Mouse (Mus musculus) limb, embryonic 13.5 days (tissue): Measurements from ENCODE around the gene 1700015F17Rik. TPM values are rescaled to one million over a fixed set of nuclear protein-coding genes. Genes with fewer than 3 reads are reported as not detected.

Experiments used
- ATAC-seq: fragments of 200-750 bp; cut with Nextera tagmentation; 2 replicates; pipeline ENCODE4 v1.8.0; 2017; ENCODE audit warnings: low read depth, moderate number of reproducible peaks, moderate TSS enrichment; ENCODE audit not compliant: low FRiP score
- H3K27ac ChIP-seq: fragments of 300-500 bp; sonication (generic); 2 replicates; pipeline ENCODE4 v1.5.1; 2015; ENCODE audit warnings: inconsistent platforms, mild to moderate bottlenecking, moderate library complexity
- H3K27me3 ChIP-seq: fragments of 300-500 bp; sonication (generic); 2 replicates; pipeline ENCODE4 v1.6.1; 2015; ENCODE audit warnings: mild to moderate bottlenecking, inconsistent platforms
- H3K36me3 ChIP-seq: fragments of 300-500 bp; sonication (generic); 2 replicates; pipeline ENCODE4 v1.6.1; 2015; ENCODE audit warnings: inconsistent platforms, mild to moderate bottlenecking, moderate library complexity
- H3K4me1 ChIP-seq: fragments of 300-500 bp; sonication (generic); 2 replicates; pipeline ENCODE4 v1.6.1; 2015; ENCODE audit warnings: inconsistent platforms
- H3K4me2 ChIP-seq: fragments of 300-500 bp; sonication (generic); replicated peaks from 2 replicates; pipeline ENCODE4 v1.6.1; 2015; ENCODE audit warnings: inconsistent platforms, mild to moderate bottlenecking, moderate library complexity
- H3K4me3 ChIP-seq: fragments of 300-500 bp; sonication (generic); 2 replicates; pipeline ENCODE4 v1.5.1; 2015; ENCODE audit warnings: moderate library complexity, mild to moderate bottlenecking, inconsistent platforms
- H3K9ac ChIP-seq: fragments of 300-500 bp; sonication (generic); 2 replicates; pipeline ENCODE4 v1.6.1; 2015; ENCODE audit warnings: mild to moderate bottlenecking, inconsistent platforms
- H3K9me3 ChIP-seq: fragments of 300-500 bp; sonication (generic); 2 replicates; pipeline ENCODE4 v1.6.1; 2016; ENCODE audit warnings: inconsistent platforms
- WGBS: fragments of 180-500 bp; shearing (Covaris S2); methylation state at CpG from one replicate; pipeline ENCODE4 v1.1.7; 2015; 5-methylcytosine and 5-hydroxymethylcytosine counted together
- polyA plus RNA-seq: library from polyadenylated mRNA; unstranded; fragments of >200 nt; fragmentation: Nextera tagmentation; extraction: Ambion mirVana; gene quantifications from 2 replicates; pipeline ENCODE4 v1.2.1, GENCODE M21; 2015

The 1700015F17Rik gene
- not detected in 2 replicates for polyA plus RNA-seq

DNA sequence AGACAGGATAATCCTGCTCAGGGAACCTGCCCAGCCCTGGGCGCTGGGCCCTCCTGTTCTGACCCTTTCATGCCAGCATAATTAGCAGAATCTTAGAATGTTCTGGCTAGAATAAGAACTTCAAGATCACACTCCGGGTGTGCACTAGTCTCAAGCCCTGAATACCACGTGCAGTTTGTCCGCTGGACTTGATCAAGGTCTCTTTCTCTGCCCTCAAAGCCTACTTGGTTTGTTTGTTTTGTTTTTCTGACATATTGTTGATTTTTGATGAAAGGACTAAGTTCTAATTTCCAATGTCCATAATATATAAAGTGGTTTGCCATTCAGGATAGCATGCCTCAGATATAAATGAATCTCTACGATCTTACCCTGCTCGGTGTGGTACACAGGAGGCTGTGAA, at the start of gene 1700015F17Rik:
1700015F17Rik (minus strand) TSS at position 101 of the 400 bp plus-strand sequence.
- Histone ChIP-seq H3K4me1 (no peaks in the 10 kb centered on the region), H3K27me3 (no peaks in the 10 kb centered on the region), H3K4me3 (no peak within 1 kb of the TSS), H3K36me3 (no peaks in the 10 kb centered on the region), H3K9me3 (no peaks in the 10 kb centered on the region), H3K9ac (no peak within 1 kb of the TSS), H3K4me2 (no peak within 1 kb of the TSS), H3K27ac (no peak within 1 kb of the TSS)
- 91% methylated on average over 6 of the region's 6 CpGs for WGBS
- no peak for ATAC-seq

DNA sequence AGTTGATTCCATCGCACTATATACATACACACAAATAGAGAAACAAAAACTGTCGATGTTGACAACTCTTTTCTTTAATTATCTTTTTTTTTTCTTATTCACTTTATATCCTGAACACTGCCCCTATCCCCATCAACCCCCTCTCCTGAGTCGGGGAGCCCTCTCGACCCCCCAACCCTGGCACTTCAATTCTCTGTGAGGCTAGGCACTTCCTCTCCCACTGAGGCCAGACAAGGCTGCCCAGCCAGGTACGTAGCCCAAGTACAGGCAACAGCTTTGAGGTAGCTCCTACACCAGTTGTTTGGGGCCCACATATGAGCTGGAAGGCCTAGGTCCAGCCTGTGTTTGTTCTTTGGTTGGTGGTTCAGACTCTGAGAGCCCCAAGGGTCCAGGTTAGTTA, 36.5 kb upstream of the 1700015F17Rik start:
- Histone ChIP-seq H3K27me3 (no peaks in the 10 kb centered on the region), H3K4me3 (no peak overlapping the region), H3K4me1 (no peaks in the 10 kb centered on the region), H3K36me3 (peaks cover 13% of the 10 kb centered on the region), H3K9me3 (no peaks in the 10 kb centered on the region), H3K27ac (no peak overlapping the region; the same call in 1 of the 2 replicates), H3K9ac (no peak overlapping the region), H3K4me2 (peak overlapping the region; percentile 81; the same call in 1 of the 2 replicates)
- WGBS, result 81% methylated on average over 5 of the region's 5 CpGs
- ATAC-seq, result no peak

DNA sequence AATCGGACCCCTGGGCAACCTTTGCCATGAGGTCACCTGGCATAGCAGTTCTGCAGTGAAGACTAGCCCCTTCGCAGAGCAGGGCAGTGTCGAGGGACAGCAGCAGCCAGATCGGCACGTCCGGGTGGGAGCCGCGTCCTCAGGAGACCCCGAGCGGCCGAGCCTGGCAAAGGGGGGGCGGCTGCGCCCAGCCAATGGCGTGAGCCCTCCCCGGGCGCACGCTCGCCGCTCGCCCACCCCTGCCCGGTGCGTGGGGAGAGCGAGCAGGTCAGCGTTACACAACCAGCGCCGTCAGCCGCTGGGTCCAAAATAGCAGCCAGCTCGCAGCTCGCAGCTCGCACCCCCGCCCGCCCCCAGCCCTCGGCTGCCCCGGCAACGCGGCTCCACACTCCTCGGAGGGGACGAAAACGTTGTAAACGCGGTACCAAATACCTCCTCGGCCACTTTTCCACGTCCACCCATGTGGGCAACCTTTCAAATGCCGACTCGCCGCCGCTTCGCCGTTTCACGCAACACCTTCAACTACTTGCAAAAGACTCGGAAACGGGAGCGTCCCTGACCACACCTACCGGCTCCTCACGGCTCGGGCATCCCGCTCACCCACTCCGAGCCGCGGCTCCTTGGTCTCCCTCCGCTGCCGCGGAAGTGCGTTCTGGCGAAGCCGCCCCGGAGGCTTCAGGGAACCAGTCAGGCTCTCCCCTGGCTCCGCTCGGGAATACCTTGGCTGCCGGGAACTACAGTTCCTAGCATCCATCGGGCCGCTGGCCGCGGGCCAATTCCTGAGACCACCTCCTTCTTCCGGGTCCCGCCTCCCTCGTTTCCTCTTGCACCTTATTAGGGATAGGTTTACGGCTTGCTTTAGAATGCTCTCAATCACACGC, 35.5 kb upstream of the 1700015F17Rik start, which contains the start of gene Cldn12:
Cldn12 (minus strand) TSS at position 763 of the 881 bp plus-strand sequence.
- Histone ChIP-seq H3K36me3 (peaks cover 14% of the 10 kb centered on the region), H3K4me2 (peak within 1 kb of the TSS; percentile 81), H3K27me3 (no peaks in the 10 kb centered on the region), H3K9me3 (no peaks in the 10 kb centered on the region), H3K4me1 (no peaks in the 10 kb centered on the region), H3K9ac (peak within 1 kb of the TSS; percentile 78), H3K4me3 (peak within 1 kb of the TSS; percentile 66), H3K27ac (peak within 1 kb of the TSS; percentile 86)
- WGBS, result under 1% methylated on average over 78 of the region's 79 CpGs
- peak; percentile 96 for ATAC-seq

DNA sequence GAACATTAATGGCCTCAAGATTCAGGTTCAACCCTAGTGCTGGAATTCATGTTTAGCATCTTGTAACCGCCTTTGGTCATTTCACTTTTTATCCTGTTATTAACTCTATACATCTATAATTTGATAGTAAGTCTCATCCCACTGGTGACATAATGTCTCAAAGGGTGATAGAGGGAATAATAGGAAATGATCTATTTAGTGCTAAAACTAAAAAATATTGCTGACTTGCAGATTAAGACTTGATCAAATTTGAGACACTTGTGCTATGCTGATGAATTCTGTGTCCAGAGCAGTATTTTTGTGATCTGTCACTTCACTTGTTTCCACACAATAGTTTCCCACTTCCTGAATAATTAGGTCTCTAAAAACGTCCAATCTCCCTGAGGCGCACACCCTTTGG, 32.5 kb upstream of the 1700015F17Rik start:
- H3K36me3 ChIP-seq, result peaks cover 35% of the 10 kb centered on the region
- H3K4me2 ChIP-seq, result no peak overlapping the region
- H3K9ac ChIP-seq, result no peak overlapping the region
- no peaks in the 10 kb centered on the region for H3K27me3 ChIP-seq
- H3K4me3 ChIP-seq, result no peak overlapping the region
- no peaks in the 10 kb centered on the region for H3K9me3 ChIP-seq
- WGBS, result 82% methylated on average over 3 of the region's 3 CpGs
- H3K4me1 ChIP-seq, result no peaks in the 10 kb centered on the region
- no peak overlapping the region for H3K27ac ChIP-seq
- ATAC-seq, result no peak

DNA sequence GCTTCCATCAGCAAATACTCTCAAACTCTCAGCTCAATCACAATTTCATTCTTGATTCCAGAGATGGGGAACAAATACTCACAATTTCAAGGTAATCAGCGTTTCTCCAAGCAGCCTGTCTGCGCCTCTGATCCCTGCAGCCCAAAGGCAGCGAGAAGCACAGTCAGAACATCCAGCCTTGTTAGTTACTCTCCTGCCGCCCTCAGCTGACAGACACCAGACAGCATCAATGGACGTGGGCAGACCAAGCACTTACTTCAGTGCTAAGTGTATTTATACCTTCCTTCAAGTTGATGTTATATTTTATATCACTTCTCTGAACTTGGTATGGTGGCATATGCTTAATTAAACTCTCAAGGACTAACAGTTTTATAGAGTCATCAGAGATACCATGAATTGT, 32.0 kb upstream of the 1700015F17Rik start:
- ATAC-seq, result no peak
- 85% methylated on average over 5 of the region's 5 CpGs for WGBS
- no peaks in the 10 kb centered on the region for H3K4me1 ChIP-seq
- peaks cover 37% of the 10 kb centered on the region for H3K36me3 ChIP-seq
- H3K9ac ChIP-seq, result no peak overlapping the region
- H3K4me2 ChIP-seq, result no peak overlapping the region
- no peak overlapping the region for H3K4me3 ChIP-seq
- no peaks in the 10 kb centered on the region for H3K9me3 ChIP-seq
- H3K27me3 ChIP-seq, result no peaks in the 10 kb centered on the region
- no peak overlapping the region for H3K27ac ChIP-seq

DNA sequence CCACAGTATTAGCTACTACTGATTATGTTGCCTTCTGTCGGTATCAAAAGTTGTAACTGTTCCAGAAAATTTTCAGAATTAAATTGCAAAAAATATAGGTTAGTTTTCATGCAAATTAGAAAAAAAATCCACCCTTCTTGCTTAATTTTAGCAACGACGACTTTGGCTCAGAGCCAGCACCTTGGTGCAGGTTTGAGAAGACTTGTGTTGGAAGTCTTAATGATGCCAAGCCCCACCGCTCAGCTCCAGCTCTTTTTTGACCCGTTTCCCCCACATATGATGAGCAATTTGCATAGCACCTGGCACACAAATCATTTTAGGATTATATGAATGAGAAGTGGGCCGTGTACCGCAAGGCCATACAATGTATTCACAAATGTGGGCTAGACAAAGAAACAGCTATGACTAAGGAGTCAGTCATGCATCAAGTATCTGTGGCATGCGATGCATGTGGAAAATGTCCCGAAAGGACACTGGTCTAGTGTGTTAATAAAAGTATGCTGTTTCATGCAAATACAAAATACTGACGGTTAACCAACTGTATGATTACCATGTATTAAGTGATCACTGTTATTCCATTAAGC, 31.5 kb upstream of the 1700015F17Rik start:
- H3K9ac ChIP-seq, result no peak overlapping the region
- peaks cover 42% of the 10 kb centered on the region for H3K36me3 ChIP-seq
- H3K27ac ChIP-seq, result no peak overlapping the region
- WGBS, result 82% methylated on average over 10 of the region's 10 CpGs
- no peaks in the 10 kb centered on the region for H3K9me3 ChIP-seq
- no peaks in the 10 kb centered on the region for H3K4me1 ChIP-seq
- no peak overlapping the region for H3K4me2 ChIP-seq
- no peak overlapping the region for H3K4me3 ChIP-seq
- ATAC-seq, result no peak
- H3K27me3 ChIP-seq, result no peaks in the 10 kb centered on the region

DNA sequence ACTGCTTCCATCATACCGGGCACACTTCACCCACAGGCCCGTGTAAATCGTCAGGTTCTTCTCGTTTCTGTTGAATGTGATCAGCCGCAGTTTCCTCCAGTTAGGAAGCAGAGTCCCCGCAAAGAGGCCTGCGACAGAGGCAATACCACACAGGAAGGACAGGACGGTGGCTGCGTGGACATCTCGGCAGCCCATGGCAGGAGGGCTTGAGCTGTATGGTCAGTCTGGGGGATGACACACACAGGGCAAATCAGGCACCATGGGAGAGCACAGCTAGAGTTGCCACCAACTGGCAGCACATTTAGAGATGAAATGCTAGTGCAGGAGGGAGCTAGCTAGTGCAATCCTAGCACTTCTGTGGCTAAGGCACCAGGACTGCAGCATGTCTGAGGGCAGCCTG, 29.3 kb upstream of the 1700015F17Rik start:
- ATAC-seq, result no peak
- Histone ChIP-seq H3K27me3 (no peaks in the 10 kb centered on the region), H3K4me2 (no peak overlapping the region), H3K4me3 (no peak overlapping the region), H3K27ac (no peak overlapping the region), H3K36me3 (peaks cover 57% of the 10 kb centered on the region), H3K9me3 (no peaks in the 10 kb centered on the region), H3K9ac (no peak overlapping the region), H3K4me1 (no peaks in the 10 kb centered on the region)
- 89% methylated on average over 10 of the region's 10 CpGs for WGBS

DNA sequence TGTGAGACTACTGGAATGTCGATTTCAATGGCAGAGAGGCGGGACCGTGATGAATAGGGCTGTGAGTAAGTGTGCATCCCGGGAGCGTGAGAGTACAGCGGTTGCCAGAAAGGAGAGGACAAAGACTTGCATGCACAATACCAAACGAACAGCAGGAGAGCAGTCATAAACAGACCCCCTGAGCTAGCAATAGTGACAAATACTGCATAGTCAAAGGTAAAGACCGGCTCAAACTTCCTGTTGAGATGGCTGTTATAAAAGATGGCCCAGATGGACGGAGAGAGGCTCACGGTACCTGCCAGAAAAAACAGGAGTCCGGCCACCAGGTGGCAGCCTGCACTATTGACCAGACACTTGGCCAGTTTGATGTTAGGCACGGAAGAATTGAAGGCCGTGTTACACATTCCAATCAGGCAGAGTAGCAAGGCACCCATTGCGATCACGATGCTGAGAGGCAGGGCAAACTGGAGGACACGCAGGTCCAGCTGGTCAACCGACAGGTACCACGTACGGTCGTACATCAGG, 28.8 kb upstream of the 1700015F17Rik start:
- H3K4me2 ChIP-seq, result no peak overlapping the region
- no peaks in the 10 kb centered on the region for H3K27me3 ChIP-seq
- WGBS, result 63% methylated on average over 20 of the region's 20 CpGs
- no peak overlapping the region for H3K27ac ChIP-seq
- H3K36me3 ChIP-seq, result peaks cover 57% of the 10 kb centered on the region
- H3K9ac ChIP-seq, result no peak overlapping the region
- no peak overlapping the region for H3K4me3 ChIP-seq
- ATAC-seq, result peak; percentile 41; the same call in 1 of the 2 replicates
- H3K9me3 ChIP-seq, result no peaks in the 10 kb centered on the region
- H3K4me1 ChIP-seq, result no peaks in the 10 kb centered on the region

DNA sequence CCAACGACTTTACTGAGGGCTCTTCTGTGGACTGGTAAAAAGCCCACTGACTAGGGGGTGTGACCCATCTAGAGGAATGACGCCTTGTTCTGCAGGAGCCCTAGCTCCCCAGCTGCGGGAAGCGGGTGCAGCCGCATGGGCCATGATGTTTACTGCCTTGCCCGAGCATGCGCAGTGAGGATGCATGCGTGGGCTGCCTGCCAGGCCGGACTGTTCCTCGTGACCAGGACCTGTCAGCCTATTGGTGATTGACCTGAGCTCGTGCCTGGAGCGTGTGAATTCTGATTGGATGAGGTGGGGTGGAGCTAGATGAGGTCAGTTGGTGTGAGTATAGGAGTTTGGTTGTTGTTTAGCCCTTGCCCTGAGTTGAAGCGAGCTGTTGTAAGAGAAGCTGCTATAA, 25.5 kb upstream of the 1700015F17Rik start:
- no peak overlapping the region for H3K4me2 ChIP-seq
- H3K4me1 ChIP-seq, result no peaks in the 10 kb centered on the region
- no peak overlapping the region for H3K27ac ChIP-seq
- H3K36me3 ChIP-seq, result peaks cover 43% of the 10 kb centered on the region
- no peaks in the 10 kb centered on the region for H3K27me3 ChIP-seq
- WGBS, result 87% methylated on average over 13 of the region's 13 CpGs
- no peaks in the 10 kb centered on the region for H3K9me3 ChIP-seq
- H3K9ac ChIP-seq, result no peak overlapping the region
- H3K4me3 ChIP-seq, result no peak overlapping the region
- ATAC-seq, result no peak

DNA sequence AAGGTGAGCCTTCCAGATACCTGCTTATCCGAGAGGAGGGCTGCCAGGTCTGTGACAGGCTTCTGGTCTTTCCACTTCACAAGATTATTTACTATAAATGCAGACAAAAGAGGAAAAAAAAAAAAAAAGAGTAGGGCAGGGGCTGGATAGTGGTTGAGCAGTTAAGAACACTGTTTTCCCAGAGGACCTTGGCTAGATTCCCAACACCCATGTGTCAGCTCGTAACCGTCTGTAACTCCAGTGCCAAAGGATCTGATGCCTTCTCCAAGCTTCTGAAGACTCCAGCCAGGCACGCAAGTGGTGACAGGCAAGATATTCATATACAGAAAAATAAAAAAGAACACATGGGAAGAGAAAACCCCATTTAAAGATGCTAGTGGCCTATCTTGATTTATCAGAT, 24.4 kb upstream of the 1700015F17Rik start:
- no peak overlapping the region for H3K4me3 ChIP-seq
- no peak for ATAC-seq
- no peaks in the 10 kb centered on the region for H3K9me3 ChIP-seq
- H3K27ac ChIP-seq, result no peak overlapping the region
- H3K9ac ChIP-seq, result no peak overlapping the region
- no peaks in the 10 kb centered on the region for H3K4me1 ChIP-seq
- no peak overlapping the region for H3K4me2 ChIP-seq
- H3K36me3 ChIP-seq, result peaks cover 41% of the 10 kb centered on the region
- H3K27me3 ChIP-seq, result no peaks in the 10 kb centered on the region
- WGBS, result 88% methylated on average over 4 of the region's 4 CpGs

DNA sequence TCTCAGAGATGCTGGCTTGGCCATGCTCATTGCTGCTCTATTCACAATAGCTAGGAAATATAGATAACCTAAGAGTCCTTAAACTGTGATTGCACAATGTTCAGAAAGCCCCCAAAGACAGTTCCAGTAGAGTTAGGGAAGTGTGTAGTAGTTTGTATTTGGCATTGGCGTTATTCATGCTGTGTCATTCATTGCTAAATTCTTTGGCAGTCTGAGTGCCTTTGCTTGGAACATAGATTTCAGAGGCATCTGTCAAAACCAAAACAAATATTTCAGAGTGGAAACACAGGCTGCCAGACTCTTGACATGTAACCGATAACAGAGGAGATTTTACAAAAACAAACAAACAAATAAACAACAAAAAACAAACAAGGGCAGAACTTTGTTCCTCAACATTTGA, 22.6 kb upstream of the 1700015F17Rik start:
- ATAC-seq, result no peak
- Histone ChIP-seq H3K27ac (no peak overlapping the region), H3K36me3 (peaks cover 24% of the 10 kb centered on the region), H3K4me3 (no peak overlapping the region), H3K4me2 (no peak overlapping the region), H3K27me3 (no peaks in the 10 kb centered on the region), H3K4me1 (no peaks in the 10 kb centered on the region), H3K9ac (no peak overlapping the region), H3K9me3 (no peaks in the 10 kb centered on the region)
- 90% methylated on average over 2 of the region's 2 CpGs for WGBS

DNA sequence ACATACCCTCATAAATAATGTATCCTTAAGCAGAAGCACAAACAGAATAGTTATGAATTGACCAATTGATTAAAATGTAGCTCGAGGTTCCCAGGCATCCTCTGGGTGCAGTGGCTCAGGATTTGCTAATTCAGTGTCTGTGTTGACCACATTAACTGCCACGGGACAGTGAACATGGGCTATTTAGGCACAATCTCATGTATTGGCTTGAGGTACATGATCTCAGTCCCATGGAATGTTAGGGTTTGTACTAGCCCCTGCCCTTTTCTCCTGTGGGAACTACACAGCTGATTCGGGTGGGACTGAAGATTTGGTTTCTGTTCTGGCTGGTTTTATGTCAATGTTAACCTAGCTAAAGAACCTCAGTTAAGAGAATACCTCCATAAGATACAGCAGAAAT, 17.4 kb upstream of the 1700015F17Rik start:
- no peak for ATAC-seq
- Histone ChIP-seq H3K4me2 (no peak overlapping the region), H3K9ac (no peak overlapping the region), H3K4me1 (no peaks in the 10 kb centered on the region), H3K4me3 (no peak overlapping the region), H3K27ac (no peak overlapping the region), H3K9me3 (no peaks in the 10 kb centered on the region), H3K27me3 (peaks cover 9% of the 10 kb centered on the region; the same call in 1 of the 2 replicates), H3K36me3 (no peaks in the 10 kb centered on the region)
- WGBS, result 72% methylated on average over 3 of the region's 3 CpGs
